Mouse (Mus musculus): ENCODE data around the gene Mtfp1. TPM values are rescaled to one million over a fixed set of nuclear protein-coding genes. Genes with fewer than 3 reads are reported as not detected.
"Not testable (repeated sequence)": the region's sequence is repeated elsewhere in the genome, so short reads cannot be mapped to it uniquely, and the experiment has no call there.

Mtfp1 gene
- polyA plus RNA-seq, 1 experiment: 5.7 TPM

GRCm38 (mm10) chr11:4122742-4123579 is 27.7 kb upstream of the Mtfp1 start, which contains the start of gene Sec14l2:
Gene Sec14l2, minus strand, starts transcription at chr11:4123415.
- no peak for DNase-seq (ENCODE audit: low read depth)
- TF ChIP-seq CTCF (IDR thresholded peaks at IDR 0.05; ENCODE audit: borderline replicate concordance, extremely low read depth, insufficient read depth, insufficient read length) (no peak), POLR2A (IDR thresholded peaks at IDR 0.05; ENCODE audit: borderline replicate concordance, extremely low read depth, insufficient read depth, insufficient read length, poor library complexity, severe bottlenecking) (no peak)

DNA sequence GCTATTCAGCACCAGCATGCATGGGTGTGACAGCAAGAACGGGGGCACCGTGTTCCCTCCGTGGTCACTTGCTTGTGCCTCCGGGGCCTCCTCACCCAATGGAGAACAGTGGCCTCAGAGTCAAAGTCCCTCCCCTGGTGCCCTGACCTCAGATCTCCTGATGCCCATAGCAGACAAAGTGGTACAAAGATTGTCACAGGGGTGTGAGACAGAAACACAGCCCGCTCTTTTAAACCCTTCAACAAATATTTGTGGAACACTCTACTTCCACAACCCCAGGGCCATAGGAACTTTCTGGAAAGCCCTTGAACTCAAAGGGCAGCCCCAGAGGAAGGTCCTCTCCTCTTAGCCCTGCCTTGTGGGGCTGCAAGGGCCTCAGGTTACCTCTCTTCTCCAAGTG is 27.0 kb upstream of the Mtfp1 start:
- no peak for TF ChIP-seq CTCF (IDR thresholded peaks at IDR 0.05; ENCODE audit: borderline replicate concordance, extremely low read depth, insufficient read depth, insufficient read length)
- no peak for DNase-seq (ENCODE audit: low read depth)

DNA sequence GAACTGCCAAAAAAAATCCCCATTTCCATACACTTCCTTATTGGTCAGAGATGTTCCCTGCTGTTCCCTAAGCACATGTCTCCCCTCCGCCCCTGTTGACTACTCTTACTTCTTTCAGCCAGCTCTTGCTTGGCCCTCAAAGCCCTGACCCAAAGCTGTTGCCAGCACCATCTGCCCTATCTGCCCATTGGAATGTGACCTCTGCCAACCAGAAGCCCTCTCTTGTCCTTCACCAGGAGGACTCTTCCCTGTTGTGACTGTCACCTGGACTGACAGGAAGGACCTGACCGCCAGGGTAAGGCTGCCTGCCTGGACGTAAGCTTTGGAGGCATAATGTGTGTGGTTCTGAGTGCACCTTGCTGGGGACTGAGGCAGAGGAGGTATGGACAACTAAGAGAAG is 26.4 kb upstream of the Mtfp1 start:
- no peak for DNase-seq (ENCODE audit: low read depth)
- TF ChIP-seq CTCF (IDR thresholded peaks at IDR 0.05; ENCODE audit: borderline replicate concordance, extremely low read depth, insufficient read depth, insufficient read length) (no peak), POLR2A (IDR thresholded peaks at IDR 0.05; ENCODE audit: borderline replicate concordance, extremely low read depth, insufficient read depth, insufficient read length, poor library complexity, severe bottlenecking) (no peak)

DNA sequence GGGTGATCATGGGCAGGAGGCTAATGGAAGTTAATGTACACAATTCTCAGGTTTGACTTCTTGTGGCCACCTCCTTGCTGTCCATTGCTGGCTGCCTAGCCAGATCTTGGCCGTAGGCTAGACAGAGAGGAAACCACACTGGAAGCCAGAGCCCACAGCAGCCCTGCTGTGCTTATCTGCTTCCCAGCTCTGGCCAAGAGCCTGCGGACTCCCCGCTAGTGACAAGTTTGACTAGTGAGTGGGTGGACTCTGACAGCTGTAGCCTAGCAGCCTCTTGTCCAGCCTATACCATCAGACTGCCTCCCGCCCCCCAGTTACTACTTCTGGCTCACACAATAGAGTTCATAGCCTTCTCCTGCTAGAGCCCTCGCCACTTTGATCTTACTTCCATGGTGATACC is 24.4 kb upstream of the Mtfp1 start:
- no peak for DNase-seq (ENCODE audit: low read depth)
- TF ChIP-seq CTCF (IDR thresholded peaks at IDR 0.05; ENCODE audit: borderline replicate concordance, extremely low read depth, insufficient read depth, insufficient read length) (no peak), POLR2A (IDR thresholded peaks at IDR 0.05; ENCODE audit: borderline replicate concordance, extremely low read depth, insufficient read depth, insufficient read length, poor library complexity, severe bottlenecking) (no peak)

GRCm38 (mm10) chr11:4118081-4118921 is 23.1 kb upstream of the Mtfp1 start:
- peak; percentile 81 for DNase-seq (ENCODE audit: low read depth)
- no peak for TF ChIP-seq CTCF (IDR thresholded peaks at IDR 0.05; ENCODE audit: borderline replicate concordance, extremely low read depth, insufficient read depth, insufficient read length)
- peak; percentile 22; the same call in 1 of the 2 replicates for TF ChIP-seq POLR2A (IDR thresholded peaks at IDR 0.05; ENCODE audit: borderline replicate concordance, extremely low read depth, insufficient read depth, insufficient read length, poor library complexity, severe bottlenecking)

DNA sequence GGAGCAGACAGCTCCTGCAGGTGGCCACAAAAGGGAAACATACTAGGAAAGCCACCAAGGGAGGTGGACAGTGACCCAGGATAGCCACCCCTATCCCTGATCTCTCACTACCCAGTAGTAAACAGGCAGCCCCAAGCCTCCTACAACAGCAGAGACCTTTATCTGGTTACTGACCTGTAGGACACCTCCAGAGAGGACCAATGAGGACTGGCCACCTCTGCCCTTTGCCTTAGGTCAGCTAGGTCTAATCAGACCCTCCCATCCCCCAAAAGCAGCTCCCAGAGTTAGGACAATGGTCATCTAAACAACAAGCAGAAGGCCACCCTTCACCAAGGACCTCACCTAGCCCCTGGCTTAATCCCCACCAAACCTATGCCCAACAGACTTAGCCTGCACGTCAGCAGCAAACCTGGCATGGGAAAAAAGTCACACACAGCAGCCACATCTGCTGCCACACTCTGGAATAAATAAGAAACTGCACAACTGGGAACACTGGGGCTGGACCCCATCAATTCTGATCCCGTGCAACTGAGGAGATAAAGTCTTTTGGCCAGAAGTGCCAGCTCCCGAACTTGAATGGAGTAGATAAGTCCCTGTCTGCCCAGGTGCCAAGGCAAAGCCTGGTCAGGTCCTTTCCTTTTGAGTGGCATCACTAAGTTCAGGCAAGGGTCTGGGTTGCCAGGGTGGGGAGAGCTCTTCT is 22.3 kb upstream of the Mtfp1 start:
- DNase-seq (ENCODE audit: low read depth): peak; percentile 24
- TF ChIP-seq CTCF (IDR thresholded peaks at IDR 0.05; ENCODE audit: borderline replicate concordance, extremely low read depth, insufficient read depth, insufficient read length): peak; percentile 27; the same call in 1 of the 2 replicates
- TF ChIP-seq POLR2A (IDR thresholded peaks at IDR 0.05; ENCODE audit: borderline replicate concordance, extremely low read depth, insufficient read depth, insufficient read length, poor library complexity, severe bottlenecking): no peak

- TF ChIP-seq POLR2A (IDR thresholded peaks at IDR 0.05; ENCODE audit: borderline replicate concordance, extremely low read depth, insufficient read depth, insufficient read length, poor library complexity, severe bottlenecking): no peak
- no peak for TF ChIP-seq CTCF (IDR thresholded peaks at IDR 0.05; ENCODE audit: borderline replicate concordance, extremely low read depth, insufficient read depth, insufficient read length)
- peak; percentile 32 for DNase-seq (ENCODE audit: low read depth)
Measured at GRCm38 (mm10) chr11:4116458-4117141, 21.4 kb upstream of the Mtfp1 start.

- TF ChIP-seq POLR2A (IDR thresholded peaks at IDR 0.05; ENCODE audit: borderline replicate concordance, extremely low read depth, insufficient read depth, insufficient read length, poor library complexity, severe bottlenecking) (no peak), CTCF (IDR thresholded peaks at IDR 0.05; ENCODE audit: borderline replicate concordance, extremely low read depth, insufficient read depth, insufficient read length) (no peak)
- DNase-seq (ENCODE audit: low read depth): no peak
Measured at GRCm38 (mm10) chr11:4115407-4115806, 20.2 kb upstream of the Mtfp1 start.

DNA sequence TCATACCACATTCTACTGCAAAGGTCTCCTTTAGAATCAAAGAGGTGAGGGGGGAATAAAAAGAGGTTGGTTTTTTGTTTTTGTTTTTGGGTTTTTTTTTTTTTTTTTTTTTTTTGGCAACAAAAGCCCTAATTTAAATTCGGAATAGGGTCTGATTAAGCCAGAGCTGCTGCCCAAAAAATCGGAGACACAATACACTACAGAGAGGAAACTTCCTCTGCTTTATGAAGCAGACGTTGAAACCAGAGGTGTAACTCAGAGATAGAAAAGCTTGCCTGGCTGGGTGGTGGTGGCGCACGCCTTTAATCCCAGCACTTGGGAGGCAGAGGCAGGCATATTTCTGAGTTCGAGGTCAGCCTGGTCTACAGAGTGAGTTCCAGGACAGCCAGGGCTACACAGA is 19.3 kb upstream of the Mtfp1 start:
- DNase-seq (ENCODE audit: low read depth): not testable (repeated sequence)

- DNase-seq (ENCODE audit: low read depth): no peak
- no peak for TF ChIP-seq CTCF (IDR thresholded peaks at IDR 0.05; ENCODE audit: borderline replicate concordance, extremely low read depth, insufficient read depth, insufficient read length)
- no peak for TF ChIP-seq POLR2A (IDR thresholded peaks at IDR 0.05; ENCODE audit: borderline replicate concordance, extremely low read depth, insufficient read depth, insufficient read length, poor library complexity, severe bottlenecking)
Measured at GRCm38 (mm10) chr11:4113970-4114369, 18.7 kb upstream of the Mtfp1 start.

DNA sequence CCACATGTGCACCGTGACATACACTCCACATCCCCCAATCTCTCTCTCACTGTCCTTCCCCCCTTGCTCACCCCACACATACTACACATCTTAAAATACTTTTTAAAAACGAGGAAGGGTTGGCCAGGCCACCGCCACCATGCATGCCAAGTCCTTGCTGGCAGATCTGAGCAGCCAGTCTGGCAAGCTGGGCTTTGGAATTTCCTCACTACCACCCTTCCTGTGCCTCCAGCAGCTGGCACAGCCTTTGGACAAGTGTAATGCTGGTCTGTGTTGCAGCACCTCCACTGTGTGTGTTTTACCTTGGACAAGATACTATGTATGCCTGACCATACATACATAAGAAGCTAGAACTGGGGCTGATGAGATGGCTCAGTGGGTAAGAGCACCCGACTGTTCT is 18.3 kb upstream of the Mtfp1 start:
- no peak for DNase-seq (ENCODE audit: low read depth)
- TF ChIP-seq CTCF (IDR thresholded peaks at IDR 0.05; ENCODE audit: borderline replicate concordance, extremely low read depth, insufficient read depth, insufficient read length): no peak
- TF ChIP-seq POLR2A (IDR thresholded peaks at IDR 0.05; ENCODE audit: borderline replicate concordance, extremely low read depth, insufficient read depth, insufficient read length, poor library complexity, severe bottlenecking): no peak

Data from brain, embryonic 14.5 days (tissue).